Mouse (Mus musculus) cerebellum, adult 8-10 months (tissue): ENCODE results near the gene Pcgf1.

Experiments used
- DNase-seq: peaks from one replicate; pipeline ENCODE4 v3.0.0; 2022

Pcgf1 gene

GRCm38 (mm10) chr6:83066441-83066840 lies 11.2 kb upstream of the Pcgf1 start:
- no peak for DNase-seq

DNA sequence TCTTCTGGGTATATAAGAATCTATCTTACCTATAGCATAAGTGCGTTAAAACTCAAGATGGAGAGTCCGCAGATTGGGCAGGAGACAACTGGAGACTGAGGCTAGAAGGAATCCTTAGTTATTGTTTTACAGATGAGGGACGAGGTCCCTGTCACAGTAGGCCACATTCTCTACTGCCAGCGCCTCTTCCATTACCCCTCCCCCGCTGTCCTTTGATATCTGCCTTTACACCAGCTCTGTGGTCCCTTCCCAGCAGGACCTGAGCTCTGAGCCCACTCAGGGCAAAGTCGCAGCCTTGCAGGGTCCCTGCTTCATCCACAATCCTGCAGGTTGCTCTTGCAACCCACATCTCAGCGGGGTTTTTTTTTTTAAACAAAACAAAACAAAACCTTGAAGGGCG lies 9.4 kb upstream of the Pcgf1 start:
- no peak for DNase-seq

GRCm38 (mm10) chr6:83068706-83069487 lies 8.8 kb upstream of the Pcgf1 start:
- DNase-seq = no peak

DNA sequence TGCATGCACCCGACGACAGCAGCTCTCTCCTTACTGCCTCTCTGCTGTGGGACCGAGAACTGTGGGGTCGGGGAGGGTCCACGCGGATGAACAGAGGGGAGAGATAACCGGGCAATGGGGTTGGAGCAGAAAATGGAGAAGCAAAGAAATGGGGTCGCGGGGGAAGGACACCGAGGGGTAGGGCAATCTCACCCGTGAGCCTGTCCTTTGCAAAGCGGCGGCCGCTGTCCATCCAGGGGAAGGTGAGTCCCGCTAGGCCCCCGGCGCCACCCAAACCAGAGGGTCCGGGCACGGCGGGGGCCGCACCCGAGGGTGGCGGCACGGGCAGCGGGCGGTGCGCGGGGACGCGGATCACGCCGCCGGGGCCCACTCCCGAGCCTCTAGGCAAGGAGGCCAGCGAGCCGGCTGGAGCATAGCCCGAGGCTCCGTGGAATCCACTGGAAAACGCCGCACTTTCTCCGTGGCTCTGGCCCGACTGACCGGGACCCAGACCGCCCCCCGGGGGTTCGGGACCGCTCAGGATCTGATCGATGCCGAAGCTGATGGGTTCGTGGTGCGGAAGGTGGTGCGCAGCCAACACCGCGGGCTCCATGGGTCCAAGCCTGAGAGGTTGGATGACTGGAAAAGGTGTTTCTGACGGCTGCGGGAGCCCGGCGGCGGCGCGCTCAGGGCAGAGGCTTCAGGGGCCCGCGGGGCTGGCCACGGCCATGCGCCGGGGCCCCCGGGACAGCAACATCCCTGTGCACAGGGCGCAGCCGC lies 8.0 kb upstream of the Pcgf1 start:
- DNase-seq = peak; percentile 28

DNA sequence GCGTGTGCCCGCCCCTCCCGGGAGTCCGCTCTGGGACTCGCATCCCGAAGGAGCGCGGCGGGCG lies 7.6 kb upstream of the Pcgf1 start, which contains the start of gene Tlx2:
Tlx2 (minus strand) TSS at position 47 of the 64 bp plus-strand sequence.
- DNase-seq = no peak

DNA sequence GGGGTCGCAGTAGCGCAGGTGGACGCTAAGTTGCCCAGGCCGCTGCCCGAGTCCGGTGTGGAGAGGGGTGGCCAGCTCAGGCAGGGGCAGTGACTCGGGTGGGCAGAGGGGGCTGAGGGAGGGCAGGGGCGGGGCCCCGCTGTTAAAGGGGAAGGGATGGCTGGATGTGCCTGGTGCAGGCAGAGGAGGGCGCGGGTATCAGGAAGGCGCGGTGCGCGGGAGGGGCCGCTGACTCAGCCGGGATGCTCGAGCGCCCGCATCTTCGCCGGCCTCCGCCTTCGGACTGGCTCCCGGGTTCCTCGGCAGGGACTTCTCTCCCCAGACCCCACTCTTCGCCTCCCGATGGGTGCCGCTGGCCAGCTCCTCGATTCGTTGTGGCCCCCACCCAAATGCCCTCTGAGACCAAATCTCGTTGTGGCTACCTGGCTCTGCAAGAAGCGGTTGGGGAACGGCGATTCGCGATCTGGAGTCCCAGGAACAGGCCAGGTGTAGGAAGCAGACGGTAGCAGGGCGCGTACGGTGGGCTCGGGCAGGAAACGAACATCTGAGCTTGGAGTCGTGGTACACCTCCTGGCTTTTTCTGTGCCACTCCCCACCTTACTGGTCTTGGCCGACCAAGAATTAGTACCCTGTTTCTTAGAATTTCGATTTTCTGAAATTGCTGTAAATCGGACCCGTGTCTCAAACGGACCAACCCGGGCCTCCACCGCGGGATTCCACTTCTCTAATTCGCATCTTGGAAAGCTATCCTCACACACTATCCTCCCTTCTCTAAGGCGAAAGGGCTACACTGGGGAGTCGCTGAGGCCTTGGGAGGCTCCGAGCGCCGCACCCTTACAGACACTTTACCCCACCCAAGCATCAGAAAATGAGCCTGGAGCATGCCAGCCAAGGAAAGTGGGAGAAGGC lies 7.1 kb upstream of the Pcgf1 start:
- peak; percentile 50 for DNase-seq

- peak; percentile 30 for DNase-seq
These were observed 6.4 kb upstream of the Pcgf1 start for GRCm38 (mm10) chr6:83071220-83071619.

DNA sequence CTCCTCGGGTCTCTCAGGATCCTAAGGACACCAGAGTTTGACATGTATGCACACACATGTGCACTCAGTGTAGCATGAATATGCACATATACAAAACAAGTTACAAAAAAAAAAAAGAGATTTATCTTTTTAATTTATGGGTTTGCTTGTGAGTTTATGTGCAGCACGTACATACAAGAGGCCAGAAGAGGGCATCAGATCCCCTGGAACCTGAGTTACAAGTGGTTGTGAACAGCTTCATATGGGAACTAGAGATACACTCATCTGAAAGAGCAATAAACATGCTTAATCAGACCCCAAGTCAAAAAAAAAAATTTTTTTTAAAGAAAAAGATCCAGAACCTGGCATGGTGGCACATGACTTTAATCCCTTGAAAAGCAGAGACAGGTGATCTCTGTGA lies 2.7 kb upstream of the Pcgf1 start:
- no peak for DNase-seq

- peak; percentile 100 for DNase-seq
These were observed 722 bp downstream of the Pcgf1 start for GRCm38 (mm10) chr6:83078324-83078858.

DNA sequence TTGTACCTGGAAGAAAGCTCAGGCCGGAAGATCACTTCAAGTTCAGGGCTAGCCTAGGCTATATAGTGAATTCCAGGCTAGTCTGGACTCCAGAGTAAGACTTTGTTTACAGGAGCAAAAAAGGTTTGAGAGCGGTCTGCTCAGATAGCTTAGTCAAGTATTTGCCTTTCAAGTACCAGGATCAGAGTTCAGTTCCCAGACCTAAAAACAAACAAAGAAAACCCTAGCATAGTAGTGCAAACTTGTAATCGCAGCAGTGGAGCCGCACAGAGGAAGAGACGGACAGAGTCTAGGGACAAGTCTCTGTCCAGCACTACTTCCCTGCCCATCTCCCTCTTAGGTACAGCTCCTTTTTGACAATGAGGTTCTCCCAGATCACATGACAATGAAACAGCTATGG lies 2.5 kb downstream of the Pcgf1 start:
- DNase-seq = no peak

- no peak for DNase-seq
These were observed 5.8 kb downstream of the Pcgf1 start for GRCm38 (mm10) chr6:83083497-83083896.

GRCm38 (mm10) chr6:83084477-83084876 lies 6.8 kb downstream of the Pcgf1 start:
- no peak for DNase-seq

GRCm38 (mm10) chr6:83086121-83087035 lies 8.7 kb downstream of the Pcgf1 start, which contains the start of gene Lbx2:
Gene Lbx2, plus strand, starts transcription at chr6:83086367.
- DNase-seq = no peak

DNA sequence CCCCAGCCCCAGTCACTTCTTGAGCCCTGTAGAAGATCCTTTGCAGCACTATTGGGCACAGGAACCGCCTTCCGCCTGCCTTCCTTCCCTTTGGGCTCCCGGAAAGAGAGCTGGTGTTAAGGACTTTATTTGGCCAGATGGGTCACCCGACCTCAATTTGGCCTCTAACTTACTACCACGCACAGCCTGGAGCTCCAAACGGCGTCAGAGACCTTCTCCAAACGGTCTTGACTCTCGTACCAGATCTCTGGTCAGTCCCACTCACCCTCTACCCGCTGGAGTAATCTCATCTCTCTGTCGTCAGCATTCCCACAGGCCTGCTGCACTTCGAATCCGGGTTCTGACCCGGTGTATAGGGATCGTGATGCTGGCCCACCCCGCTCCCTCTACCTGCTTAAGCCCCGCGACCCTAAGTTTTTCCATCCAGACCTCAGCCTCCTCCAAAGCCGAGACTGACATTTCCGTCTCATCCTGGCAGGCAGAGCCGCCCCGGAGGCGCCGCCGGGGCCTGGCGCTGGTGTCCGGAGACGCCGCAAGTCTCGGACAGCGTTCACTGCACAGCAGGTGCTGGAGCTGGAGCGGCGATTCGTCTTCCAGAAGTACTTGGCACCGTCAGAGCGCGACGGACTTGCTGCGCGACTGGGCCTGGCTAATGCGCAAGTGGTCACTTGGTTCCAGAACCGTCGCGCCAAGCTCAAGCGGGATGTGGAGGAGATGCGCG lies 9.7 kb downstream of the Pcgf1 start:
- no peak for DNase-seq

- DNase-seq = no peak
These were observed 10.2 kb downstream of the Pcgf1 start for GRCm38 (mm10) chr6:83087926-83088260.

DNA sequence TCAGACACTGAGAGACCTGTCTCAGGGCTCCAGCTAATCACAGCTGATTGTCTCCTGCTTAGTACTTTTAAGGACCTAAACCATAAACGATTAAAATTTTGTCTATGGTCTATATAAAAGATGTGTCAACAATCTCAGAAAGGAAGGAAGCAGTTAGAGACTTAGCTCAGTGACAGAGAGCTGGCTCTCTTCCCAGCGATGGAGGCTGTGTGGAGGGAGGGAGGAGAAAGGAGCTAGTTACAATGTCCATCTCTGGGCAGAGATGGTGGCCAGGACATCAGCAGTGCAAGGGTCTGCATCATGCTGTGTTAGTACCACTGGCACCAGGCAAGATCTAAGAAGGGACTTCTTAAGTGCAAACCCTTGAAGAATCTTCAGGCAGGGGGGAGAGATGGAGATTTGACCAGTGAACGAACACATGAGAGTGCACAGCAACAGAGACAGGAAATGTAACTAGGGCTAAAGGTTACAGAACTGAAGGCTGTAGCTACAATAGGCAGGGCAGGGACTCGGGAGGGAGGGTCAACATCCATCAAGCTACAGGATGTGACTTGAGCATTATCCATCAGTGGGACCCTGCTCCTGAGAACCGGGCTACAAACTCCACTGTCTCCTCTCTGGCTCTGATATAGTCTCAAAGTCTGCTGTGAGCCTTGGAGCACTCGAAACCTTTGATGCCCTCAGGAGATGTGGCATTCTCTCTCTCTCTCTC lies 14.9 kb downstream of the Pcgf1 start:
- no peak for DNase-seq

GRCm38 (mm10) chr6:83095968-83096367 lies 18.3 kb downstream of the Pcgf1 start:
- DNase-seq = no peak

GRCm38 (mm10) chr6:83098411-83098810 lies 20.7 kb downstream of the Pcgf1 start:
- no peak for DNase-seq

- DNase-seq = peak; percentile 87
These were observed 23.6 kb downstream of the Pcgf1 start, which contains the start of the genes Ccdc142 and Gm42688 for GRCm38 (mm10) chr6:83101316-83101687. Gene Ccdc142, plus strand, starts transcription at chr6:83101601. Gene Gm42688, plus strand, starts transcription at chr6:83101617.

GRCm38 (mm10) chr6:83101688-83102556 lies 24.3 kb downstream of the Pcgf1 start:
- no peak for DNase-seq
